Mouse (Mus musculus) kidney, embryonic 14.5 days (tissue): ENCODE results near the gene Ctdspl. TPM values are rescaled to one million over a fixed set of nuclear protein-coding genes. Genes with fewer than 3 reads are reported as not detected.

Source experiments
- ATAC-seq: fragments of 200-750 bp; cut with Nextera tagmentation; 2 replicates; pipeline ENCODE4 v1.8.0; 2017; ENCODE audit warnings: moderate number of reproducible peaks, mild to moderate bottlenecking, moderate TSS enrichment, moderate library complexity; ENCODE audit not compliant: low FRiP score, low TSS enrichment
- H3K27ac ChIP-seq: fragments of 300-500 bp; sonication (generic); 2 replicates; pipeline ENCODE4 v1.5.1; 2014; ENCODE audit warnings: low read depth, mild to moderate bottlenecking, low read length, moderate library complexity, mixed read lengths
- H3K27me3 ChIP-seq: fragments of 300-500 bp; sonication (generic); 2 replicates; pipeline ENCODE4 v1.6.1; 2014; ENCODE audit warnings: mild to moderate bottlenecking, low read length; ENCODE audit not compliant: control insufficient read depth, insufficient read depth
- H3K36me3 ChIP-seq: fragments of 300-500 bp; sonication (generic); 2 replicates; pipeline ENCODE4 v1.6.1; 2014; ENCODE audit warnings: low read length, mixed read lengths; ENCODE audit not compliant: control insufficient read depth, insufficient read depth
- H3K4me1 ChIP-seq: fragments of 300-500 bp; sonication (generic); 2 replicates; pipeline ENCODE4 v1.6.1; 2014; ENCODE audit warnings: low read length, mixed read lengths; ENCODE audit not compliant: control insufficient read depth, insufficient read depth
- H3K4me2 ChIP-seq: fragments of 300-500 bp; sonication (generic); replicated peaks from 2 replicates; pipeline ENCODE4 v1.6.1; 2014; ENCODE audit warnings: low read depth, mild to moderate bottlenecking, low read length
- H3K4me3 ChIP-seq: fragments of 300-500 bp; sonication (generic); 2 replicates; pipeline ENCODE4 v1.5.1; 2014; ENCODE audit warnings: mild to moderate bottlenecking, low read length
- H3K9ac ChIP-seq: fragments of 300-500 bp; sonication (generic); 2 replicates; pipeline ENCODE4 v1.6.1; 2014; ENCODE audit warnings: low read depth, mild to moderate bottlenecking, low read length, moderate library complexity
- H3K9me3 ChIP-seq: fragments of 300-500 bp; sonication (generic); 2 replicates; pipeline ENCODE4 v1.6.1; 2016; ENCODE audit warnings: low read length; ENCODE audit not compliant: control insufficient read depth
- WGBS: fragments of 180-500 bp; shearing (Covaris S2); extraction: QIAGEN DNeasy Blood & Tissue Kit; methylation state at CpG from one replicate; pipeline ENCODE4 v1.1.7; 2014; 5-methylcytosine and 5-hydroxymethylcytosine counted together
- polyA plus RNA-seq: library from polyadenylated mRNA; unstranded; fragments of >200 nt; fragmentation: Nextera tagmentation; extraction: Ambion mirVana; gene quantifications from 2 replicates; pipeline ENCODE4 v1.2.1, GENCODE M21; 2014

Ctdspl gene
- polyA plus RNA-seq, 1 experiment from 2014 or later, result 31.2 TPM

DNA sequence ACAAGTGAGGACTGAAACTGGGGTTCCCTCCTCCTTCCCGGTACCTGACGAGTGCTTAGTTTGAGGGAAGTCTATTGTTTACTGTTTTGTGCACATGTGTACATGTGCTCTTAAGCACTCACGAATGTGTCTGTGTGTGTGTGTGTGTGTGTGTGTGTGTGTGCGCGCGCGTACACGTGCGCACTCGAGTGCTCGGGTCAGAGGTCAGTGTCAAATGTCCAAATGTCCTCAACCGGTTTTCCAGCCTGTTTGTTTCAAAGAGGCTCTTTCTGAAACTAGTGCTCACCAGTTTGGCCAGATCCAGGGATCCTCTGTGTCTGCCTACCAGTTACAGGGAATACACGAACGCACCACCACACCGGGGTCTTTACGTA lies 78.4 kb downstream of the Ctdspl start:
- Histone ChIP-seq H3K4me3 (no peak overlapping the region), H3K4me1 (peaks cover 36% of the 10 kb centered on the region), H3K36me3 (no peaks in the 10 kb centered on the region), H3K27me3 (no peaks in the 10 kb centered on the region), H3K4me2 (no peak overlapping the region), H3K9me3 (no peaks in the 10 kb centered on the region), H3K9ac (no peak overlapping the region), H3K27ac (no peak overlapping the region)
- no peak for ATAC-seq
- WGBS, result 75% methylated on average over 16 of the region's 16 CpGs

GRCm38 (mm10) chr9:119005303-119006029 lies 79.2 kb downstream of the Ctdspl start:
- H3K36me3 ChIP-seq, result no peaks in the 10 kb centered on the region
- H3K9me3 ChIP-seq, result no peaks in the 10 kb centered on the region
- WGBS, result 71% methylated on average over 15 of the region's 15 CpGs
- H3K27me3 ChIP-seq, result no peaks in the 10 kb centered on the region
- H3K27ac ChIP-seq, result no peak overlapping the region
- no peak for ATAC-seq
- no peak overlapping the region for H3K4me2 ChIP-seq
- no peak overlapping the region for H3K4me3 ChIP-seq
- no peak overlapping the region for H3K9ac ChIP-seq
- H3K4me1 ChIP-seq, result peaks cover 36% of the 10 kb centered on the region

GRCm38 (mm10) chr9:119007266-119007665 lies 81.0 kb downstream of the Ctdspl start:
- Histone ChIP-seq H3K9me3 (no peaks in the 10 kb centered on the region), H3K27me3 (no peaks in the 10 kb centered on the region), H3K36me3 (peaks cover 9% of the 10 kb centered on the region; the same call in 1 of the 2 replicates), H3K4me1 (peaks cover 29% of the 10 kb centered on the region), H3K27ac (no peak overlapping the region), H3K4me2 (no peak overlapping the region), H3K4me3 (no peak overlapping the region), H3K9ac (no peak overlapping the region)
- WGBS, result 83% methylated on average over 10 of the region's 10 CpGs
- no peak for ATAC-seq

DNA sequence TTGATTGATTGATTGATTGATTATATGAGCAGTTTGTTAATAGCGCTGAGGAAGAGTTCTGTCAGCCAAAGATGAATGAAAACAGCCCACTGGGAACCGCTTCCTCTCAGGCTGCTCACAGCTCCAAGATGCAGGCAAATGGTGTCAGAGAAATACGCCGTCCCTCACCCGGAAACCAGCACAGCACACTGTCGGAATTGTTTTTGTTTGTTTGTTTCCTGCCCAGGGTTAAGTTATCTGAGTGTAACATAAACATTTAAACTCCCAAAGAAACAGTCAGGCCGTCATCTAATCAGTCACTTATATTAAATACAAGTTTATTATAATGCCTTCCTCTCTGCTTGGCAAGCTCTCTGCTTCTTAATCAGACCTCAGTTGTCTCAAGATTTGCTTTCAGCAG lies 82.6 kb downstream of the Ctdspl start:
- Histone ChIP-seq H3K36me3 (peaks cover 21% of the 10 kb centered on the region; the same call in 1 of the 2 replicates), H3K27ac (no peak overlapping the region), H3K9me3 (no peaks in the 10 kb centered on the region), H3K9ac (no peak overlapping the region), H3K27me3 (no peaks in the 10 kb centered on the region), H3K4me2 (no peak overlapping the region), H3K4me3 (no peak overlapping the region), H3K4me1 (peaks cover 20% of the 10 kb centered on the region)
- 53% methylated on average over 7 of the region's 7 CpGs for WGBS
- no peak for ATAC-seq

- H3K36me3 ChIP-seq, result peaks cover 31% of the 10 kb centered on the region
- H3K4me1 ChIP-seq, result peaks cover 13% of the 10 kb centered on the region
- ATAC-seq, result no peak
- no peak overlapping the region for H3K4me3 ChIP-seq
- no peaks in the 10 kb centered on the region for H3K9me3 ChIP-seq
- H3K9ac ChIP-seq, result no peak overlapping the region
- 71% methylated on average over 13 of the region's 13 CpGs for WGBS
- no peak overlapping the region for H3K4me2 ChIP-seq
- no peaks in the 10 kb centered on the region for H3K27me3 ChIP-seq
- H3K27ac ChIP-seq, result 0 out of 2 replicates have a peak overlapping the region, but pooled peaks have one; percentile 24
Measured at GRCm38 (mm10) chr9:119010156-119010710, 84.0 kb downstream of the Ctdspl start.

DNA sequence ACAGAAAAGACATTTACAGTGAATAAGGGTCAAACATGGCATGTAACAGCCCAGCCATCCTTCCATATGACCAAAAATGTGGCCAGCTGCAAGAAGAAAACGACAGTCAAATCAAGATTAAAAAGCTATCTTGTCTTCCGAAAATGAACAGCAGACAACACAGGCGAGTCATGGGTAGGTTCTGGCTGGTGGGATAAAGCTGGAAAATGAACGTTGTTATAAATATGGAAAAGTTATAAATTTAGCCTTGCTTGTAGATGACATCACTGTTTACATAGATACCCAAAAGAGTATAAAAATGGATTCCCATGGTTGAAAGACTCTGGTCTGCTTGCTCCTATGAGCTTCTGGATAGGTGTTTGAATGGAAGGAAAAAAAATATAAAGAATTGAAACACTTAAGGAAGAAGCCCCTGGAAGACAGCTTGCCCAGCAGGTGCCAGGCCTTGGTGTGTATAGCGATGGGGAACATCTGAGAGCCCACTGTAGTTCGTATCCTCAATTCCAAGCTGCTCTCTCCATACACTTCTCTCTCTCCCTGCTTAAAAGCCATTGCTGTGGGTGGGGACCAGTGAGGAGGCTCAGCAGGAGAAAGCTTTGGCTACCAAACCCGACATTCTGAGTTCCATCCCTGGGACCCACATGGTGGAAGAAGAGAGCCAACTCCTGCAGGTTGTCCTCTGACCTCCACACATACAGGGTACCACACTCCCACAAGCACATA lies 90.7 kb downstream of the Ctdspl start:
- H3K27me3 ChIP-seq, result no peaks in the 10 kb centered on the region
- H3K4me1 ChIP-seq, result peaks cover 11% of the 10 kb centered on the region
- H3K4me2 ChIP-seq, result no peak overlapping the region
- H3K36me3 ChIP-seq, result peaks cover 62% of the 10 kb centered on the region
- H3K9ac ChIP-seq, result no peak overlapping the region
- no peak for ATAC-seq
- 86% methylated on average over 7 of the region's 7 CpGs for WGBS
- no peak overlapping the region for H3K4me3 ChIP-seq
- H3K27ac ChIP-seq, result no peak overlapping the region
- no peaks in the 10 kb centered on the region for H3K9me3 ChIP-seq

GRCm38 (mm10) chr9:119021731-119022130 lies 95.5 kb downstream of the Ctdspl start:
- no peaks in the 10 kb centered on the region for H3K27me3 ChIP-seq
- 58% methylated on average over 7 of the region's 7 CpGs for WGBS
- H3K4me2 ChIP-seq, result no peak overlapping the region
- H3K36me3 ChIP-seq, result peaks cover 32% of the 10 kb centered on the region; the same call in 1 of the 2 replicates
- H3K4me3 ChIP-seq, result no peak overlapping the region
- H3K9me3 ChIP-seq, result no peaks in the 10 kb centered on the region
- no peak for ATAC-seq
- H3K27ac ChIP-seq, result no peak overlapping the region
- peaks cover 31% of the 10 kb centered on the region for H3K4me1 ChIP-seq
- H3K9ac ChIP-seq, result no peak overlapping the region

DNA sequence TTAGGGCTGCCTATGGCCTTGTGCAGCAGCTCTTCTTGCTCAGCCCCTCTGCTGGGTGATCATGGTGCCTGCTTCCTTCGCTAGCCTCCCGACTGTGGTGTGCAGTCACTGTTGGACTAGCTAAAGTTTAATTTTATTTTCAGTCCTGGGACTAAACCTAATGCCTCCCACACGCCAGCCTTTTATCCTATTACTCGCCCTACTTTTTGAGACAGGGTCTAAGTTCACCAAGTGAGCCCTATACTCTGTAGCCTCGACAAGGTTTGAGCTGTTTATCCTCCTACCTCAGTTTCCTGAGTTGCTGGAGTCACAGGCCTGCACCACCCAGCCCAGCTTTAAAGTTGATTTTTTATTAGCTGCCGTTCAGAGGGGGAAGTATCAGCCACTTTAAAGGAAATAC lies 99.0 kb downstream of the Ctdspl start:
- no peak overlapping the region for H3K4me3 ChIP-seq
- H3K27ac ChIP-seq, result peak overlapping the region; percentile 88
- no peaks in the 10 kb centered on the region for H3K9me3 ChIP-seq
- peak; percentile 44; the same call in 1 of the 2 replicates for ATAC-seq
- no peak overlapping the region for H3K4me2 ChIP-seq
- peaks cover 7% of the 10 kb centered on the region; the same call in 1 of the 2 replicates for H3K36me3 ChIP-seq
- H3K9ac ChIP-seq, result no peak overlapping the region
- H3K4me1 ChIP-seq, result peaks cover 31% of the 10 kb centered on the region
- no peaks in the 10 kb centered on the region for H3K27me3 ChIP-seq
- WGBS, result 23% methylated on average over 6 of the region's 6 CpGs

GRCm38 (mm10) chr9:119025832-119026331 lies 99.6 kb downstream of the Ctdspl start:
- whole genome bisulfite sequencing, result 49% methylated on average over 7 of the region's 7 CpGs
- Histone ChIP-seq H3K9ac (no peak overlapping the region), H3K4me2 (no peak overlapping the region), H3K27ac (peak overlapping the region; percentile 88), H3K4me3 (no peak overlapping the region), H3K9me3 (no peaks in the 10 kb centered on the region), H3K36me3 (peaks cover 14% of the 10 kb centered on the region; the same call in 1 of the 2 replicates), H3K27me3 (no peaks in the 10 kb centered on the region), H3K4me1 (peaks cover 30% of the 10 kb centered on the region)
- peak; percentile 83 for ATAC-seq
